21 mouse cellular contexts compared by ENCODE assay signal in the genomic region with DNA sequence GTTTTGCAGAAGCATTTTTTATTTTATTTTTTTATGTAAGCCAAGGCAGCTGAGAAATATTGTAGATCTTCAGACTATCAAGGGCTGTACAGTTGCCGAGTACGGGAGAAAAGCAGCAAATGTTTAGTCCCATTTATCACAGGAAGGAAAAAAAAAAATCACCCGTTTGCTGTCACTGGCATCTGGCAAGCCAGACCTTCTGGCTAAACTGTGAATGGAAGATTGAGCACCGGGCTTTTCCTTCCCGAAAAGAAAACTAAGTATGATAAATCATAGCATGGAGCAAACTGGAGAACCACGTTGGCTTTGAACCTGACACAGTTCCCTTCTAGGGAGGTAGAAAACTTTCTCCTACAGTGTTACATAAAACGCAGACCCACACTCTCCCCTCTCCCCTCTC.
DNase-seq lines count a peak whose midpoint lies in the region; ATAC-seq and TF ChIP-seq lines count a peak whose summit lies in the region.
"Had no signal": no experiment of that assay in that cellular context is flagged by ENCODE, and none has a peak within 500 bp of the region (broad histone marks: within the 10 kb centered on the region; RNA-seq: fewer than 3 reads in every experiment).

No protein-coding gene starts in this region.

- H3K4me1 ChIP-seq in kidney, adult 2 months (ENCODE audit: control insufficient read depth, insufficient read depth, low read length), result no peaks in the 10 kb centered on the region
- no peaks in the 10 kb centered on the region for H3K4me1 ChIP-seq in kidney, postnatal 0 days (replicated peaks; ENCODE audit: insufficient read depth, low read length)
- H3K4me1 ChIP-seq: embryonic facial prominence, embryonic 13.5 days; forebrain, embryonic 15.5 days; midbrain, embryonic 12.5 days; neural tube, embryonic 12.5 days had no signal

- no peak overlapping the region for H3K4me3 ChIP-seq in kidney, adult 2 months (ENCODE audit: insufficient read depth, low read depth, low read length)
- no peak overlapping the region for H3K4me3 ChIP-seq in kidney, postnatal 0 days (replicated peaks; ENCODE audit: low read depth, low read length)
- H3K4me3 ChIP-seq: embryonic facial prominence, embryonic 13.5 days; forebrain, embryonic 15.5 days; heart, embryonic 13.5 days; midbrain, embryonic 12.5 days; neural tube, embryonic 12.5 days had no signal

- peak overlapping the region; percentile 67 for H3K27ac ChIP-seq in kidney, adult 2 months (ENCODE audit: insufficient read depth, low read depth, low read length)
- H3K27ac ChIP-seq in kidney, postnatal 0 days, result no peak overlapping the region
- H3K27ac ChIP-seq: embryonic facial prominence, embryonic 13.5 days; forebrain, embryonic 15.5 days; heart, embryonic 13.5 days; macrophage; midbrain, embryonic 12.5 days; neural tube, embryonic 12.5 days had no signal

- H3K9me3 ChIP-seq in kidney, postnatal 0 days (replicated peaks; ENCODE audit: low read length), result no peaks in the 10 kb centered on the region
- H3K9me3 ChIP-seq: embryonic facial prominence, embryonic 13.5 days; forebrain, embryonic 15.5 days; heart, embryonic 13.5 days; midbrain, embryonic 12.5 days; neural tube, embryonic 12.5 days had no signal

- peak; percentile 11 to 36 for DNase-seq in frontal cortex, adult 2 months (ENCODE audit: extremely low spot score in 1 of 2, low spot score in 1 of 2)
- no peak for DNase-seq in frontal cortex, postnatal 10 days (ENCODE audit: low spot score in 2 of 2)
- peak; percentile 11 for DNase-seq in layer of hippocampus, adult 11-12 months (ENCODE audit: low spot score)
- DNase-seq in layer of hippocampus, postnatal 25 days (ENCODE audit: extremely low spot score in 1 of 2, low spot score in 1 of 2), result no peak
- DNase-seq in kidney, adult 2 months, result peak; percentile 66
- peak; percentile 45 for DNase-seq in kidney, postnatal 0 days (ENCODE audit: low spot score)
- DNase-seq in ovary, postnatal 36 days (ENCODE audit: low spot score), result no peak
- DNase-seq: B cell, adult 2 months; cerebellum, adult 9-10 months; heart, adult 18-20 months; lung, adult 18-20 months; right cerebral cortex, adult 18-20 months; thymus, postnatal 14 days had no signal

- no peak overlapping the region for H3K9ac ChIP-seq in kidney, postnatal 0 days (ENCODE audit: low read depth, low read length)
- H3K9ac ChIP-seq: embryonic facial prominence, embryonic 13.5 days; forebrain, embryonic 15.5 days; heart, embryonic 13.5 days; midbrain, embryonic 12.5 days; neural tube, embryonic 12.5 days had no signal

- H3K36me3 ChIP-seq in kidney, adult 2 months (ENCODE audit: control insufficient read depth, insufficient read depth, low read length), result no peaks in the 10 kb centered on the region
- H3K36me3 ChIP-seq in kidney, postnatal 0 days (ENCODE audit: insufficient read depth, low read length), result no peaks in the 10 kb centered on the region
- H3K36me3 ChIP-seq: embryonic facial prominence, embryonic 13.5 days; forebrain, embryonic 15.5 days; heart, embryonic 13.5 days; midbrain, embryonic 12.5 days; neural tube, embryonic 12.5 days had no signal

- H3K27me3 ChIP-seq in kidney, adult 2 months (replicated peaks; ENCODE audit: control insufficient read depth, insufficient read depth, low read length), result no peaks in the 10 kb centered on the region
- H3K27me3 ChIP-seq in kidney, postnatal 0 days (ENCODE audit: insufficient read depth, low read length), result no peaks in the 10 kb centered on the region
- H3K27me3 ChIP-seq: embryonic facial prominence, embryonic 13.5 days; forebrain, embryonic 15.5 days; heart, embryonic 13.5 days; midbrain, embryonic 12.5 days; neural tube, embryonic 12.5 days had no signal

- no peak overlapping the region for H3K4me2 ChIP-seq in kidney, postnatal 0 days (ENCODE audit: low read length)
- H3K4me2 ChIP-seq: embryonic facial prominence, embryonic 13.5 days; forebrain, embryonic 15.5 days; heart, embryonic 13.5 days; liver, embryonic 11.5 days; midbrain, embryonic 12.5 days; neural tube, embryonic 12.5 days had no signal

- 22% methylated on average over 7 of the region's 7 CpGs for WGBS in kidney, adult 2 months
- 18% methylated on average over 7 of the region's 7 CpGs for WGBS in kidney, postnatal 0 days

- no peak for TF ChIP-seq POLR2A in kidney, adult 2 months (IDR thresholded peaks at IDR 0.05; ENCODE audit: low read depth, low read length)

- TF ChIP-seq CTCF in kidney, adult 2 months (conservative IDR thresholded peaks at IDR 0.05; ENCODE audit: insufficient read depth, insufficient read length, low read depth, low read length), result no peak
- TF ChIP-seq CTCF in kidney, postnatal 0 days (IDR thresholded peaks at IDR 0.05; ENCODE audit: low read depth), result no peak

- ATAC-seq in kidney, postnatal 0 days (replicated peaks; ENCODE audit: low FRiP score, low read depth), result no peak
- ATAC-seq in megakaryocyte, adult 5-6 weeks (ENCODE audit: poor library complexity, severe bottlenecking), result no peak
- ATAC-seq: forebrain, embryonic 15.5 days had no signal

Comparison
In these comparisons a context has a peak if more than half of its experiments do, and no peak if none do; other contexts are left out.
1. DNase-seq: peak in frontal cortex, adult 2 months (2 of 2), layer of hippocampus, adult 11-12 months (single experiment), kidney, adult 2 months (single experiment) and kidney, postnatal 0 days (single experiment); none in frontal cortex, postnatal 10 days (0 of 2), layer of hippocampus, postnatal 25 days (0 of 2) and ovary, postnatal 36 days (single experiment).